Mouse (Mus musculus) liver, postnatal 0 days (tissue): ENCODE measurements at regions not wholly inside any gene's neighbourhood (a gene's known extent, or its start where the extent isn't known, plus 50 kb on each side); places are given as distances from the start of the nearest gene placed in this dataset.

Experiments
- CTCF ChIP-seq: sonication (generic); IDR thresholded peaks from 2 replicates; pipeline ENCODE4 v1.5.1; 2016; ENCODE audit warnings: antibody characterized with exemption, low read depth
- EP300 ChIP-seq: IDR thresholded peaks from 2 replicates; pipeline ENCODE4 v1.6.1; 2016; ENCODE audit warnings: antibody characterized with exemption, low read depth, mild to moderate bottlenecking

DNA sequence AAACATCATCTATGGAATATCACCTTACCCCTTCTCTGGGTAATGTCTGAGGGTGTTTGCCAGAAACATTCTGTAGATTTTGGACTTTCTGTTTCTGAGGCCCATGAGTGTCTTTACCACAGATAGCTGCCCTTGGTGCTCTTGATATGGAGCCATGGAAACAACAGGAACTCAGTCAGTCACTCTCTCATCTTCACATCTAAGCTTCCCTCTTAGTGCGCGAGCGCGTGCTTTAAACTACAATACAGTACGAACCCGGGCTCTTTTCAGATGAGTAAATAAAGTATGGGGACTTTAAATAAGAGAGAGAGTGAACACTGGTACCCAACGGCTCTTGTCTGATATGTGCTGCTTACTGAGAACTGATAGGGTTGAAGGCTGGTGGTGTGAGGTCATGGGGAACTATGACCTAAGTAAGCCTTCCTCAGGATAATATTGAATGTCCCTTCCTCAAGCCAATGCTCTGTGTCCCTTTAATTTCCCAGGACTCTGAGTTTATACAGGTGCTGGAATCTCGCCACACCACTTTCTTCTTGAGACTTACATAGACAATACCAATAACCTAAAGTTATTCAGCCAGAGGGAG is 284.5 kb upstream of the Stxbp5 start:
- TF ChIP-seq CTCF: no peak
- TF ChIP-seq EP300: no peak
